Mouse (Mus musculus) CH12.LX (cell line): ENCODE results near the gene Washc2. TPM values are rescaled to one million over a fixed set of nuclear protein-coding genes. Genes with fewer than 3 reads are reported as not detected.
A peak's percentile ranks its signal among the peaks of the same experiment; 100 is the strongest.

Source experiments
- DNase-seq: peaks from one replicate; pipeline ENCODE4 v3.0.0-alpha.2; 2013; ENCODE audit errors: extremely low read depth
- H3K27ac ChIP-seq: 2 replicates; pipeline ENCODE4 v1.5.1; 2012; ENCODE audit warnings: low read depth, mild to moderate bottlenecking, control low read depth, moderate library complexity; ENCODE audit not compliant: insufficient read depth
- H3K27me3 ChIP-seq: replicated peaks from 2 replicates; pipeline ENCODE3; 2012; ENCODE audit warnings: inconsistent platforms
- H3K36me3 ChIP-seq, 2 experiments: replicated peaks in 1 of 2; 2 replicates each; pipeline versions ENCODE3 to v1.6.1; 2012; ENCODE audit warnings: inconsistent platforms in 1 of 2, low read length in 1 of 2, mild to moderate bottlenecking in 1 of 2, mixed read lengths in 1 of 2, moderate library complexity in 1 of 2; ENCODE audit not compliant: control insufficient read depth in 1 of 2, insufficient read depth in 1 of 2
- H3K4me1 ChIP-seq, 2 experiments: 2 replicates each; pipeline ENCODE4 v1.6.1; 2012; ENCODE audit warnings: inconsistent platforms in 1 of 2, moderate library complexity in 1 of 2; ENCODE audit not compliant: insufficient read depth in 2 of 2, control insufficient read depth in 1 of 2
- H3K4me2 ChIP-seq: 2 replicates; pipeline ENCODE4 v1.6.1; 2012; ENCODE audit warnings: low read depth, mild to moderate bottlenecking, control low read depth; ENCODE audit not compliant: poor library complexity, insufficient read depth, severe bottlenecking
- H3K4me3 ChIP-seq, 3 experiments: fragments of 150-350 bp in 1 of 3; sonication (generic) in 1 of 3; replicated peaks in 1 of 3; 2 replicates each; pipeline versions ENCODE3 to v1.5.1; 2011 to 2012; ENCODE audit warnings: low read depth in 2 of 3, low read length in 2 of 3, mild to moderate bottlenecking in 2 of 3, moderate library complexity in 2 of 3, control low read depth in 1 of 3, improper control_type of control experiment in 1 of 3, inconsistent platforms in 1 of 3, mixed read lengths in 1 of 3; ENCODE audit not compliant: poor library complexity in 1 of 3
- H3K79me2 ChIP-seq: replicated peaks from 2 replicates; pipeline ENCODE4 v1.6.1; 2012; ENCODE audit warnings: mild to moderate bottlenecking, moderate library complexity; ENCODE audit not compliant: control insufficient read depth, poor library complexity, insufficient read depth, severe bottlenecking; ENCODE audit errors: extremely low read depth
- H3K9ac ChIP-seq: 2 replicates; pipeline ENCODE4 v1.6.1; 2012; ENCODE audit warnings: low read depth, mild to moderate bottlenecking, control low read depth, moderate library complexity; ENCODE audit not compliant: insufficient read depth
- H3K9me3 ChIP-seq: replicated peaks from 2 replicates; pipeline ENCODE3; 2012; ENCODE audit warnings: low read length, inconsistent platforms, mixed read lengths
- CHD1 ChIP-seq: IDR thresholded peaks from 2 replicates; pipeline ENCODE4 v1.6.1; 2012; ENCODE audit warnings: low read depth, low read length, improper control_type of control experiment, inconsistent platforms
- CHD2 ChIP-seq: IDR thresholded peaks from 2 replicates; pipeline ENCODE4 v1.6.1; 2011; ENCODE audit warnings: low read length, improper control_type of control experiment
- CTCF ChIP-seq, 2 experiments: IDR thresholded peaks in 1 of 2; conservative IDR thresholded peaks in 1 of 2; 2 replicates each; pipeline ENCODE4 v1.5.1; 2011 to 2012; ENCODE audit warnings: low read depth in 2 of 2, low read length in 2 of 2, improper control_type of control experiment in 1 of 2, inconsistent platforms in 1 of 2, mild to moderate bottlenecking in 1 of 2, moderate library complexity in 1 of 2
- E2F4 ChIP-seq: IDR thresholded peaks from 2 replicates; pipeline ENCODE4 v1.6.1; 2011; ENCODE audit warnings: low read depth, low read length, improper control_type of control experiment; ENCODE audit not compliant: insufficient replicate concordance
- ELF1 ChIP-seq: IDR thresholded peaks from 2 replicates; pipeline ENCODE4 v1.6.1; 2014; ENCODE audit warnings: low read depth, mild to moderate bottlenecking, inconsistent platforms, low read length, improper control_type of control experiment
- EP300 ChIP-seq: IDR thresholded peaks from 2 replicates; pipeline ENCODE4 v1.6.1; 2011; ENCODE audit warnings: low read length, improper control_type of control experiment
- ETS1 ChIP-seq: conservative IDR thresholded peaks from 2 replicates; pipeline ENCODE4 v1.6.1; 2012; ENCODE audit warnings: low read depth, mild to moderate bottlenecking, inconsistent platforms, low read length, improper control_type of control experiment, moderate library complexity
- HCFC1 ChIP-seq: IDR thresholded peaks from 2 replicates; pipeline ENCODE4 v1.6.1; 2012; ENCODE audit warnings: low read depth, mild to moderate bottlenecking, inconsistent platforms, low read length, improper control_type of control experiment
- JUN ChIP-seq: IDR thresholded peaks from 2 replicates; pipeline ENCODE4 v1.6.1; 2011; ENCODE audit warnings: low read depth, mild to moderate bottlenecking, low read length, improper control_type of control experiment, moderate library complexity; ENCODE audit not compliant: insufficient read depth
- JUND ChIP-seq: conservative IDR thresholded peaks from 2 replicates; pipeline ENCODE4 v1.6.1; 2011; ENCODE audit warnings: low read depth, low read length, improper control_type of control experiment
- MAX ChIP-seq: IDR thresholded peaks from 2 replicates; pipeline ENCODE4 v1.6.1; 2011; ENCODE audit warnings: low read length, improper control_type of control experiment
- MAZ ChIP-seq: IDR thresholded peaks from 2 replicates; pipeline ENCODE4 v1.6.1; 2012; ENCODE audit warnings: low read depth, mild to moderate bottlenecking, inconsistent platforms, low read length, improper control_type of control experiment, moderate library complexity
- MEF2A ChIP-seq: IDR thresholded peaks from 2 replicates; pipeline ENCODE4 v1.6.1; 2014; ENCODE audit warnings: low read depth, mild to moderate bottlenecking, inconsistent platforms, low read length, improper control_type of control experiment, borderline replicate concordance
- MYC ChIP-seq: IDR thresholded peaks from 2 replicates; pipeline ENCODE4 v1.6.1; 2011; ENCODE audit warnings: low read depth, mild to moderate bottlenecking, improper control_type of control experiment, low read length
- NELFE ChIP-seq: IDR thresholded peaks from 2 replicates; pipeline ENCODE4 v1.6.1; 2011; ENCODE audit warnings: low read depth, low read length, improper control_type of control experiment
- PAX5 ChIP-seq: IDR thresholded peaks from 2 replicates; pipeline ENCODE4 v1.6.1; 2012; ENCODE audit warnings: low read length, inconsistent platforms, mixed read lengths
- POLR2A ChIP-seq: IDR thresholded peaks from 2 replicates; pipeline ENCODE4 v1.6.1; 2011; ENCODE audit warnings: low read depth, mild to moderate bottlenecking, improper control_type of control experiment, low read length
- POLR2AphosphoS2 ChIP-seq: IDR thresholded peaks from 2 replicates; pipeline ENCODE4 v1.6.1; 2011; ENCODE audit warnings: low read depth, low read length, improper control_type of control experiment
- RAD21 ChIP-seq: IDR thresholded peaks from 2 replicates; pipeline ENCODE4 v1.6.1; 2011; ENCODE audit warnings: low read depth, mild to moderate bottlenecking, low read length, improper control_type of control experiment, moderate library complexity
- RCOR1 ChIP-seq: conservative IDR thresholded peaks from 2 replicates; pipeline ENCODE4 v1.6.1; 2012; ENCODE audit warnings: low read depth, mild to moderate bottlenecking, inconsistent platforms, low read length, improper control_type of control experiment
- SIN3A ChIP-seq: IDR thresholded peaks from 2 replicates; pipeline ENCODE4 v1.6.1; 2012; ENCODE audit warnings: low read length, improper control_type of control experiment, inconsistent platforms
- SMC3 ChIP-seq: IDR thresholded peaks from 2 replicates; pipeline ENCODE4 v1.6.1; 2011; ENCODE audit warnings: low read depth, low read length, improper control_type of control experiment
- TCF12 ChIP-seq: IDR thresholded peaks from 2 replicates; pipeline ENCODE4 v1.6.1; 2014; ENCODE audit warnings: low read depth, mild to moderate bottlenecking, inconsistent platforms, low read length, improper control_type of control experiment
- UBTF ChIP-seq: IDR thresholded peaks from 2 replicates; pipeline ENCODE4 v1.6.1; 2012; ENCODE audit warnings: low read depth, mild to moderate bottlenecking, inconsistent platforms, low read length, improper control_type of control experiment, moderate library complexity
- USF1 ChIP-seq: IDR thresholded peaks from 2 replicates; pipeline ENCODE4 v1.6.1; 2014; ENCODE audit warnings: low read depth, mild to moderate bottlenecking, inconsistent platforms, low read length, improper control_type of control experiment
- USF2 ChIP-seq: conservative IDR thresholded peaks from 2 replicates; pipeline ENCODE4 v1.6.1; 2011; ENCODE audit warnings: low read depth, low read length, improper control_type of control experiment
- ZC3H11A ChIP-seq: IDR thresholded peaks from 2 replicates; pipeline ENCODE4 v1.6.1; 2012; ENCODE audit warnings: low read depth, mild to moderate bottlenecking, inconsistent platforms, low read length, improper control_type of control experiment
- ZKSCAN1 ChIP-seq: IDR thresholded peaks from 2 replicates; pipeline ENCODE4 v1.6.1; 2012; ENCODE audit warnings: low read depth, inconsistent platforms, low read length, improper control_type of control experiment, borderline replicate concordance
- ZMIZ1 ChIP-seq: IDR thresholded peaks from 2 replicates; pipeline ENCODE4 v1.6.1; 2012; ENCODE audit warnings: low read depth, mild to moderate bottlenecking, inconsistent platforms, low read length, improper control_type of control experiment
- ZNF384 ChIP-seq: IDR thresholded peaks from 2 replicates; pipeline ENCODE4 v1.6.1; 2012; ENCODE audit warnings: low read depth, low read length, improper control_type of control experiment, inconsistent platforms
- dilution Hi-C: fragments of 300-500 bp; cut with MboI; formaldehyde crosslinking; loops from 2 replicates; pipeline ENCODE4 v1.14.3; 2020; ENCODE audit warnings: low sequenced_read_pairs; ENCODE audit not compliant: extremely low pct_unique_long_range_greater_than_20kb, extremely low pct_ligation_motif_present
- in situ Hi-C: fragments of 300-500 bp; cut with MboI; formaldehyde crosslinking; loops from 3 replicates; pipeline ENCODE4 v1.14.3; 2019; ENCODE audit warnings: low sequenced_read_pairs, low pct_ligation_motif_present, low pct_unique_long_range_greater_than_20kb, mixed read lengths
- polyA plus RNA-seq: library from polyadenylated mRNA; unstranded; fragments of >175 nt; gene quantifications from 2 replicates; pipeline ENCODE4 v1.2.1, GENCODE M21; 2012; ENCODE audit warnings: low read depth; ENCODE audit not compliant: insufficient read length
- total RNA-seq, 2 experiments: library from RNA; depleted of rRNA; stranded (reverse); fragments of 300-350 nt in 1 of 2; fragments of >200 nt in 1 of 2; gene quantifications; 2 replicates each; pipeline ENCODE4 v1.2.3; 2012 to 2014

The Washc2 gene
- total and polyA plus RNA-seq, 3 experiments, result 37.3 to 51.7 (median 37.4) TPM

DNA sequence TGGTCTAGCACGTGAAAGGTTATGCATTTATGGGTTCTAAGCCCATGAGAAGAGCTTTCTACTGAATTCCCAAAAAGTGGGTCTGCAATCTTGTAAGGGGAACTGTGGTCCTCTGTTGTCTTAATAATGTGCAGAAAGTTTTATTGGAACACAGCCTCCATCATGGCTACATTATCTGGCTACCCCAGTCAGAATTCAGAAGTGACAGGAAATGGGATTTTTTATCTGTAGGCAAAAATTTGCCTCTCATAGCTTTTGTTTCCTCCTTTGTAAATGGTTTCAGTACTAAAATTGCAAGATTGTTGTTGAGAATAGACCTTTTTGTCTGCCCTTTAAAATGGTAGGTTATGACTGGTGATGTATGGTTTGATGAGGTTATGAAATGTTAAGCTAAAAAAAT is 55.0 kb downstream of the Washc2 start:
- Histone ChIP-seq H3K4me1 (peaks cover 2 to 20% of the 10 kb centered on the region in 2 experiments; a peak in 3 of 4 replicates), H3K4me2 (no peak overlapping the region), H3K9me3 (no peaks in the 10 kb centered on the region), H3K27me3 (no peaks in the 10 kb centered on the region), H3K27ac (no peak overlapping the region), H3K79me2 (no peaks in the 10 kb centered on the region; the same call in 1 of the 2 replicates), H3K36me3 (peaks cover 25 to 50% of the 10 kb centered on the region in 2 experiments), H3K9ac (no peak overlapping the region), H3K4me3 (no peak overlapping the region)
- no peak for DNase-seq
- TF ChIP-seq ZC3H11A (no peak), USF1 (no peak), RAD21 (no peak), CTCF (conservative IDR thresholded peaks at IDR 0.05 in 1 of 2, IDR thresholded peaks at IDR 0.05 in 1 of 2; ENCODE audit: low read depth in 2 of 2, low read length in 2 of 2) (no peak), SIN3A (no peak), NELFE (no peak), PAX5 (no peak), JUND (no peak), ELF1 (no peak), MEF2A (no peak), TCF12 (no peak), POLR2A (no peak), ZKSCAN1 (no peak), CHD2 (no peak), POLR2AphosphoS2 (no peak), SMC3 (no peak), E2F4 (no peak), CHD1 (no peak)
- dilution Hi-C loops, result no loop called here
- in situ Hi-C loops, result no loop called here

DNA sequence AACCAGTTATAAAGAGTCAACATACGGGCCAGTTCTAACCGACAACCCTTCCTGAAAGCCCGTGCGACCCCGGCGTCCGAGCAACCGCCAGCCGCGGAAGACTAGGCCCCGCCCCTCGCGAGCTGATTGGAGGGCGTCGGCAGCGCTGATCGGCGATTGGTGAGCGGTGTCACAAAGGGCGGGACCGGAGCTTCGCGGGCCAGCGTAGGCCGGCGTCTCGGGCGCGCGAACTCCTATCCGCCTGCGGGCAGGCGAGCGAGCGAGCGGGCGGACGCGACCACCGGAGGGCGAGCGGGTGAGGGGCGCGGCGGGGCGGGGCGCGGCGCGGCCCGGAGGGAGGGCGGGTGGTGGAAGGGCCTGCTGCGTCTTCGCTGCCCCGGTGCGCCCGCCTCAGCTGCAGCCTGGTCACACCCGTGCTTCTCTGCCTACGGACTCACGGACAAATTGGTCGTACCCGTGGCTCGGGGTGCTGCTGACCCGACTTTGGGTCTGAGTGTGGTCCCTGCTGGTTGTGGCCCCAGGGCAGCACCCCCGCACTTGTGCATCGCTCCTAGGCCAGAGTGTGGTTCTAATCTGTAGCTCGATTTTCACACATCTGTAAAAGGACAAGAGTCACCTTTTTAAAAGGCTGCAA is 56.3 kb downstream of the Washc2 start, which contains the start of gene Zfand4:
Zfand4 (plus strand) TSS at position 205 of the 634 bp plus-strand sequence.
- peak within 1 kb of the TSS; percentile 70 to 93 (median 72) for H3K4me3 ChIP-seq
- no peaks in the 10 kb centered on the region; the same call in 1 of the 2 replicates for H3K79me2 ChIP-seq
- peak within 1 kb of the TSS; percentile 45 for H3K27ac ChIP-seq
- in situ Hi-C loops, result no loop called here
- H3K27me3 ChIP-seq, result no peaks in the 10 kb centered on the region
- peak within 1 kb of the TSS; percentile 51 for H3K4me2 ChIP-seq
- peaks cover 2 to 20% of the 10 kb centered on the region in 2 experiments; a peak in 3 of 4 replicates for H3K4me1 ChIP-seq
- dilution Hi-C loops, result no loop called here
- no peaks in the 10 kb centered on the region for H3K9me3 ChIP-seq
- H3K36me3 ChIP-seq, result peaks cover 18 to 37% of the 10 kb centered on the region in 2 experiments
- peak within 1 kb of the TSS; percentile 72 for H3K9ac ChIP-seq
- DNase-seq, result peak; percentile 85
- TF ChIP-seq TCF12 (peak; percentile 30; the same call in 1 of the 2 replicates), JUND (no peak), EP300 (no peak), MAZ (no peak), ELF1 (peak; percentile 75), ETS1 (no peak), HCFC1 (peak; percentile 33; the same call in 1 of the 2 replicates), ZC3H11A (no peak), ZMIZ1 (no peak), RCOR1 (no peak), USF2 (no peak), SIN3A (0 out of 2 replicates have a peak, but pooled peaks have one; percentile 37), E2F4 (no peak), ZKSCAN1 (no peak), CHD2 (peak; percentile 86), POLR2AphosphoS2 (no peak), RAD21 (no peak), SMC3 (no peak), UBTF (0 out of 2 replicates have a peak, but pooled peaks have one; percentile 61), CTCF (conservative IDR thresholded peaks at IDR 0.05 in 1 of 2, IDR thresholded peaks at IDR 0.05 in 1 of 2; ENCODE audit: low read depth in 2 of 2, low read length in 2 of 2) (no peak), JUN (no peak), ZNF384 (no peak), USF1 (no peak), MAX (no peak), MYC (no peak), POLR2A (peak; percentile 74)
